Mouse (Mus musculus) sigmoid colon, adult 10 weeks (tissue): ENCODE data around the gene Supv3l1. TPM values are rescaled to one million over a fixed set of nuclear protein-coding genes. Genes with fewer than 3 reads are reported as not detected.

Experiments
- polyA plus RNA-seq: library from polyadenylated mRNA; stranded (reverse); fragments of 350-450 nt; fragmentation: Illumina TruSeq; extraction: RNeasy Lipid Tissue Mini Kit (QIAGEN cat#74804); gene quantifications from one replicate; pipeline ENCODE4 v1.2.3, GENCODE M21; 2014; ENCODE audit warnings: low read depth, low replicate concordance

The Supv3l1 gene
- 18.1 TPM for polyA plus RNA-seq

DNA sequence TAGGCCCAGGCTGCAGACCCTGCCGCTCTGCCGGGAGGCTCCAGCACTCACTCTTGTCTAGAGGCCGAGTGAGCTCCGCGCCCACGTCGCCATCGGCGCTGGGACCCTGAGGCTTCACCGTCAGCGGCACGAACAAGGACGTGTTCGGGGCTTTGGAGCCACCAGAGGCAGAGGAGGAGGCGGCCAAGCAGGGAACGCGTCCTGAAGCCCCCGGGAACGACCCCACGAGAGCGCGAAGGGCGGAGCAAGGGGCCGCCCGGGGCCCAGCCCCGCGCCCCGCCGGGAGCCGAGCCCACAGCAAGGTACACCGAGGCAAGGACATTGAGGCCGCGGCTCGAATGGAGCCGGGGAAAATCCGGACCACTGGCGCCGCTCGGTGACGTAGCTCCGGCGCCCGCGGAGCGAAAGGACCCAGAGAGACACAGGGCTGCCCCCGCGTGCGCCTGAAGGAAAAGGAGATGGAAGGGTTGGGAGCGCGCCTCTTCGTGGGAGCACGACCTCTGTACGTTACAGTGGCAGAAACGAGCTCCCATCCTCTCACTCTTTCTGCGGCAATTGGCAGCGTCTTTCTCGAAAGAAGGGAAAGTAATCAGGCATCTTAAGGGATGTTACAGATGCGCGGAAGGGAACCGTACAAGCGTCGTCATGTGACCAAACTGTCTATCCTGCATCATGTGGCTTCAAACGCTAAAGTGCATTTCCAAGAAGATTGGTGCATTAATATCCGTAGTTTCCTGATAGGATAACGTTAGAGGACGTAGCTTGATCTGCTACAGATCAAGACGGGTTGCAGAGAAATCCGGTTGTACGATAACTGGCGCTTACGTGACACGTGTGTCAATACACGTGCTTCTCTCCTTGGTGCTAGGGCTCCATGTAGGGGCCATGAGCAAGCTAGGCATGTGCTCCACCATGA, at the start of gene Supv3l1, which contains the start of gene 4930507D05Rik:
Supv3l1 (minus strand) TSS at position 375 of the 916 bp plus-strand sequence.
4930507D05Rik (plus strand) TSS at position 126 of the 916 bp plus-strand sequence.

GRCm38 (mm10) chr10:62486618-62487415, 37.3 kb upstream of the Supv3l1 start, which contains the start of gene Vps26a:
Gene Vps26a, minus strand, starts transcription at chr10:62486805.

GRCm38 (mm10) chr10:62422255-62422654, 27.3 kb downstream of the Supv3l1 start, which contains the start of gene Hkdc1:
Gene Hkdc1, minus strand, starts transcription at chr10:62422491.

GRCm38 (mm10) chr10:62379808-62380207, 69.7 kb downstream of the Supv3l1 start, which contains the start of gene Hk1:
Gene Hk1, minus strand, starts transcription at chr10:62379908.

Other genes starting within 250 kb of the Supv3l1 start
- gene Tspan15, start 218.5 kb downstream of the Supv3l1 start, polyA plus RNA-seq = 42.9 TPM
- 1.0 TPM for gene Tacr2, start 197.3 kb downstream of the Supv3l1 start, polyA plus RNA-seq
- 13.4 TPM for gene Hk1, start 69.8 kb downstream of the Supv3l1 start, polyA plus RNA-seq
- 0.22 TPM for gene Hkdc1, start 27.2 kb downstream of the Supv3l1 start, polyA plus RNA-seq
- gene 4930507D05Rik, start 249 bp downstream of the Supv3l1 start, polyA plus RNA-seq = not detected
- gene Vps26a, start 37.1 kb upstream of the Supv3l1 start, polyA plus RNA-seq = 167 TPM
- 135 TPM for gene Srgn, start 77.7 kb upstream of the Supv3l1 start, polyA plus RNA-seq
- gene Kif1bp, start 128.7 kb upstream of the Supv3l1 start, polyA plus RNA-seq = 24.9 TPM
- gene Ddx21, start 152.5 kb upstream of the Supv3l1 start, polyA plus RNA-seq = 59.6 TPM
- 230 TPM for gene Ddx50, start 201.5 kb upstream of the Supv3l1 start, polyA plus RNA-seq